Mouse (Mus musculus) adrenal gland, adult 18-20 months (tissue): ENCODE measurements around the gene Nrxn1. TPM values are rescaled to one million over a fixed set of nuclear protein-coding genes. Genes with fewer than 3 reads are reported as not detected.
A peak's percentile ranks its signal among the peaks of the same experiment; 100 is the strongest.

Experiments used
- DNase-seq, 2 experiments: peaks; one replicate each; pipeline ENCODE4 v3.0.0; 2021 to 2022; ENCODE audit warnings: low spot score in 2 of 2
- total RNA-seq, 2 experiments: library from RNA; stranded (reverse); gene quantifications; 1 replicate in 1 of 2; 2 replicates in 1 of 2; pipeline ENCODE4 v1.2.3; 2021

Nrxn1 gene
- total RNA-seq, 2 experiments from 2014 or later, result 12.1 to 15.1 TPM

GRCm38 (mm10) chr17:90812485-90812884 is 280.4 kb downstream of the Nrxn1 start:
- no peak for DNase-seq

- peak; percentile 31 to 49 for DNase-seq
Observed at GRCm38 (mm10) chr17:90809197-90810163, 283.4 kb downstream of the Nrxn1 start.

GRCm38 (mm10) chr17:90808256-90808655 is 284.6 kb downstream of the Nrxn1 start:
- no peak for DNase-seq

DNA sequence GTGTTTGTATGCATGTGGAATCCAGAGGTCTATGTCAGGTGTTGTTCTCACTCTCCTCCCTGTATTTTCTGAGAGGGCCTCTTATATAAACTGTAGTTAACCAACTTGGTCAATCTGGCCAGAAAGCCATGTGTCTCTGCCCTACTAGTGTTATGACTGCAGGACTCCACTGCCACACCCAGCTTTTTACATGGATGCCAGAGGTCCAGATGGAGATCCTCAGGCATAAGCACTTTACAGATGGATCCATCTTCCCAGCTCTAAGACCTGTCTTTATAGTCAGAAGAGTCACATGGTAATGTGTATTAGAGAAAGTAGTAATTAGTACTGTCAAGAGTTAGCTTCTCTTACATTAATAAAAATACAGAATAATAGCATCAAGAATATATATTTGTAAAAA is 285.7 kb downstream of the Nrxn1 start:
- no peak for DNase-seq

DNA sequence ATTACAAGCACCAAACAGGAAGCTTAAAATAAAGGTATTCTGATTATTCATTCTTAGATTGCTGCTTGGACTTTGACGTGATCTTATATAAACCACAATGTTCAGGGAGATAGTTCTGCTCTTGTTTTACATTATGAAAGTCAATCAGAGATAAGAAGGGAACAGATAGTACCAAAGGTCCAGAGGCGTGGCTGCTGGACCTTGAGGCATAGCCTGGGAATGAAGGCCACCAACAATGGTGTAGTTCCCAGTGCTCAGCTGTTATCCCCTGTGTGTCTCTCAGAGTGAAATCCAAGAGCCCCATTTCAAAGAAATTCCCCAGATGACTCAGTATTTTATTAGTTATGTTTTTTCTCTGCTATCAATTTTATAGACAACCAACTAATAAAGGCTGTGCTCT is 294.2 kb downstream of the Nrxn1 start:
- DNase-seq, result no peak

DNA sequence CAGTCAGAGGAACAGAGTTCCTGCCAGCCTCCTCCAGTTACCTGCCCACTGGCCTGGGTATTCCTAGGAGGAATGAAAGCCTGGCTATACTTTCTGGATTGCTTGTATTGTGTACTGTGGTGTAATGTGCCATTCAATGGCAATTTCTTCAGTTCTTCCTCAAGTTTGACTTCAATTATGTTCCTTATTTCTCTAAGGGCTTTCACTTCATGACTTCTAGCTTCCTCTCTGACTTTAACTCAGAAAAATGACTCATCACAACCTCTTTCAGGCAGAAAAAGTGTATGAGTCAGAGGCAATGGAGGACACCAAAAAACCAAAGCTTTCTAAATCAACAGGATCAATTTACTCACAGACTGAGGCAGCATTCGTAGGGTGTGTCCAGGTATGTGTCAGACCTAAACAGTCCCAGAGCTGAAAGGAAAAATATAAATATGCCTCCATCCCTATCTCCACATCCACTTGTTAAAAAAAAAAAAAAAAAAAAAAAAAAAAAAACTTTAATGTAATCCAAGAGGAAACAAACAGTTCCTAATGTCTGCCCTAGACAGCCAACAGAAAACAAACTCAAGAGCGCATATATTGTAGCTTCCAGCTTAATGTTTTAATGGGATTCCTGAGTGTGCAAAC is 295.1 kb downstream of the Nrxn1 start:
- no peak for DNase-seq

DNA sequence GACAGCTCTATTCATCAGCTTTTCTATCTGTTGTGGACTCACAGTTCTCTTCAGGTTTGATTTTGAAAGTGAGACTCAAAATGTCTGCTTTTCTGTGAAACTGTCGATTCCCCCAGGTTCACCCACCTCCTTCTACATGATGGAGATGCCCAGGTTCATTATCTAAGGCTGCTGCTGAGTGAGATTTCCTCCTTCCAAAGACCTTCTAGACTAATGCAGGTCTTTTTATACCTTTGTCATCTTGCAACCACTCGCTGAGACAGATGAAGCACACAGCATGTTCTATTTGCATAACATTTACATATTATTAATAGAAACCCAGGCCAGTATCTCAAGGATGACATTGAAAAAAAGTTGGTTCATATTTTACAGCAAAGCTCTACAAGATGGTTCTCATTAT is 295.9 kb downstream of the Nrxn1 start:
- DNase-seq, result no peak

DNA sequence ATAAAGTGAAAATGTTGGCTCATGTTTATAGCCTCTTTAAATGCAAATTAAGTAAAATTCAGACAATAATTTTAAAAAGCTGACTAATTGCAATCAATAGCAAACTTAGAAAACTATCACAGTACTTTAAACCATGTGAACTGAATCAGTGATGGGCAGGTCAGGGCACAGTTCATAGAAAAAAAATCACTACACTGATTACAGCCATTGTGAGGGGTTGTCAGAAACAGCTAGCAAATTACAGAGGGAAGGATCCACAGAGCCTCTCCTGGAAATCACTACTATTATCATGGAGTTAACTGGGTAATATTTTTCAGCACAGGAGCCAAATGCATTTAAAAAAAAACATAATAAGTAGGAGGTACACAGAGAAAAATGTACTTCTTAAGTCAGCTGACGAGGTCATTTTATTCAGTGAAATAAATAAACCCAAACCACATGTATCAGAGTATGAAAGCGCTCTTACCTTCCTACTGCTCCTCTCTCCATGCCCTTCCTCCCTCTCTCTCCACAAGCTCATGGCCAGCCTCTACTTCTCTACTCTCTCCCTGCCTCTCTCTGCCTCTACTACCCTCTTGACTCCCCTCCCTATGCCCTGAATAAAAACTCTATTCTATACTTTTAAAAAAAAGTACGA is 304.3 kb downstream of the Nrxn1 start:
- DNase-seq, result no peak

DNA sequence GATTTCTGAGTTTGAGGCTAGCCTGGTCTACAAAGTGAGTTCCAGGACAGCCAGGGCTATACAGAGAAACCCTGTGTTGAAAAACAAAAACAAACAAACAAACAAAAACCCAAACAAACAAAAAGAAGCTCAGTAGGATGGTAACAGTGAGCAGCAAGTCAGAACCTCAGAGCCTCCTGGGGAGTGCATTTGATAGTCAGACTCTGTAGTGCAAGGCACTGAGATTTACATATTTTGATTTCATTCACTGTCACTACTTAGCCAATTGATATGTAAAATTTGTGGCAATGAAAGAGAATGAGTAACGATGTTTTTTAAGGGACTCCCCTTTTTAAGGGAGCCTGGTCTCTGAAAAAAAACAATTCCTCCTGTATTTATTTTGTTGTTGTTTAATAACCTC is 304.8 kb downstream of the Nrxn1 start:
- no peak for DNase-seq

GRCm38 (mm10) chr17:90787121-90787788 is 305.6 kb downstream of the Nrxn1 start:
- DNase-seq, result no peak

DNA sequence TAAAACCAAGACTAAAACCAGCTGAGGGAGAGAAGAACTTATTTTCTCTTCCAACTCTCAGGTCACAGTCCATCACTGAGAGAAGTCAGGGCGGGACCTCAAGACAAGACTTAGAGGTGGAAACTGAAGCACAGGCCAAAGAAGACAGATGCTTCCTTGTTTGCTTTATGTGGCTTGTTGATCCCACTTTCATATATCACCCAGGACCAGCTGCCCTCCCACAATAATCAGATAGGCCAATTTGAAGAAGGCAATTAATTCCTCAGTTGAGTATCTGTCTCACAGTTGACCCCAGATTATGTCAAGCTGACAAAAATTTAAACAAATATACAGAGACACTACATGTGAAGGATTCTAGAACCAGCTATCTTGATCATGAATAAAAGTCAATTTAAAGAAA is 312.4 kb downstream of the Nrxn1 start:
- DNase-seq, result no peak

DNA sequence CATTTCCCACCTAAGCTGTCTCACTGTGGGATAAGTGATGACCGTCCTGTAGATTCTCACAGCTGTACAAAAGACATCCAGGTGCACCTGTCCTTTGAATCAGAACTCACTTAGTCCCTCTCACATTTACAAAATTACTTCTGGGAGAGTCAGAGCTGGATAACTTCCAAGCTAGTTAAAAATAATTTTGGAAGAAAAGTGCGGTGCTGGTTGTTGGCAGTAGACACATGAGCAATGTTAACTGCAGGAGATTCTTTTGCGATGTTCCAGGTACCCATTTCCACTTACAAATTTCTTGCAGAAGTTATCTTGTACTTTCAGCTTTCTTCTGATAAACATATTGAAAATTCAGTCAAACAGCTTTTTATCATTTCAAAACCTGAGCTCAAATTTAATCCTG is 317.5 kb downstream of the Nrxn1 start:
- DNase-seq, result no peak

DNA sequence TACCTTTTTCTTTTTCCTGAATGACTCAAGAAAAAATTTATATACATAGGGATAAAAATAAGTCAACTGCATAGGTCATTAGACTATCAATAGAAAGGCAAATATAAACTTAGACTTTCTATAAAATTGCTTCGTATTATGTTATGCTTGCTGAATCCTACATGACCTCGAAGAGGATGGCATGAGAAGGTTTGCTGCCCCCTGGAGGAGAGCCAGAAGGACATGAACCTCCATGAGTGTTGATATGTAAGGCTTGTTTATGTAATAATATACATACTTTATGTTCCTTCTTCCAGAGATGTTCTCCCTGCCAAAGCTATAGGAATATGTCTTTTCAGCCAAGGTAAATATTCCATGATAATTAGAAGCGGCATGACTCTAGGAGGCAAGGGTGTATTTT is 319.6 kb downstream of the Nrxn1 start:
- peak in 1 of 2 experiments; percentile 27 for DNase-seq

GRCm38 (mm10) chr17:90768216-90768615 is 324.7 kb downstream of the Nrxn1 start:
- DNase-seq, result no peak

GRCm38 (mm10) chr17:90727124-90727523 is 365.7 kb downstream of the Nrxn1 start:
- no peak for DNase-seq

- no peak for DNase-seq
Observed at GRCm38 (mm10) chr17:90704773-90705172, 388.1 kb downstream of the Nrxn1 start.

GRCm38 (mm10) chr17:90702626-90703025 is 390.2 kb downstream of the Nrxn1 start:
- DNase-seq, result no peak

- DNase-seq, result no peak
Observed at GRCm38 (mm10) chr17:90696071-90696800, 396.6 kb downstream of the Nrxn1 start.

DNA sequence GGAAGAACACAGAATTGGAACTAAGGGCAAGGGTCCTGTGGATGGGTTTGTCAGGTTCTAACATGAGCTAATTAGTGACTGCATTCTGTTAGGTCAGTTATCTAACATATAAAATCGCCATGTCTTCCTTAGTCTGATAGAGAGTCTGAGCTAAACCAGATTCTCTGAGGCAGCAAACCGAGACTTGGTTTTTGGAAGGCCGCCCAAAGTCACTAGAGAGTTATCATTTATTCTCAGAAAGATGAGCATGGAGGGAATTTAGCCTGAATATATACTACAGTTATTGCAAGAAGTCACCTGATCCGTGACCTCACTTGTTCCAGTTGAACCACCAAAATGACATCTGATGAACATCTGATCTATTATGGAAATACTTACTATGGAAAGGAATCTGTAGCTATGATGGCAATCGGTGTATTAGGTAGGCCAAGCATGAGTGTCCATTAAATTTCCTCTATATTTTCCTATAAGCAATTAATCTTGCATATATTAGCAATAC is 397.7 kb downstream of the Nrxn1 start:
- DNase-seq, result no peak

DNA sequence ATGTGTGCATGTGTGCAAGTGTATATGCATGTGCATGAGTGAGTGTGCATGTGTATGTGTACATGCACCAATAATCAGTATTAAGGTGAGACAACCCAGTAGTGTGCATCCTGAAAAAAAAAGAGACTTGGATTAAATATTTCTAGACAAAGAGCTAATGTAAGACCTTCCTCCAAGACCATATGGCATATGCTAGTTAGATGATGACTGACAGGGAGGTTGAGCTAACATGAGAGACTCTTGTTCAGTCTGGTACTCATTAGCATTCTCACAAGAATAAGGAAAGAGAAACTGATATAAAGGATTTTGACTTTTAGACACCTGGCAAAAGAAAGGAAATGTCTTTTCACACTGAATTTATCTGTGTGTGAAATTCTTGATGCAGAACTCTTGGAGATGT is 408.7 kb downstream of the Nrxn1 start:
- DNase-seq, result no peak
